ENCODE assay signal across 10 mouse cellular contexts in genomic region chrX:98348036-98348435, GRCm38 (mm10).
DNase-seq lines count a peak whose midpoint lies in the region; ATAC-seq lines count a peak whose summit lies in the region.
"Had no signal": no experiment of that assay in that cellular context is flagged by ENCODE, and none has a peak within 500 bp of the region (broad histone marks: within the 10 kb centered on the region; RNA-seq: fewer than 3 reads in every experiment).

No protein-coding gene starts in this region.

- no peaks in the 10 kb centered on the region; the same call in 1 of the 2 replicates for H3K27me3 ChIP-seq in kidney, embryonic 16.5 days (ENCODE audit: insufficient read depth, low read length)
- no peaks in the 10 kb centered on the region for H3K27me3 ChIP-seq in intestine, embryonic 16.5 days (replicated peaks; ENCODE audit: control insufficient read depth, insufficient read depth, low read length)
- H3K27me3 ChIP-seq in hindbrain, embryonic 11.5 days (ENCODE audit: control insufficient read depth, insufficient read depth, low read length): no peaks in the 10 kb centered on the region; the same call in 1 of the 2 replicates
- H3K27me3 ChIP-seq: limb, embryonic 13.5 days had no signal

- H3K36me3 ChIP-seq in kidney, embryonic 16.5 days (ENCODE audit: insufficient read depth, low read length): no peaks in the 10 kb centered on the region
- H3K36me3 ChIP-seq in intestine, embryonic 16.5 days (ENCODE audit: control insufficient read depth, insufficient read depth, low read length): no peaks in the 10 kb centered on the region
- H3K36me3 ChIP-seq in hindbrain, embryonic 11.5 days (ENCODE audit: control insufficient read depth, insufficient read depth, low read length): no peaks in the 10 kb centered on the region
- H3K36me3 ChIP-seq: limb, embryonic 13.5 days had no signal

- H3K27ac ChIP-seq in kidney, embryonic 16.5 days (ENCODE audit: low read length): no peak overlapping the region
- H3K27ac ChIP-seq in intestine, embryonic 16.5 days (ENCODE audit: low read length): no peak overlapping the region
- H3K27ac ChIP-seq in hindbrain, embryonic 11.5 days (ENCODE audit: low read depth, low read length): no peak overlapping the region
- H3K27ac ChIP-seq: limb, embryonic 13.5 days had no signal

- H3K9me3 ChIP-seq in kidney, embryonic 16.5 days (ENCODE audit: low read length): no peaks in the 10 kb centered on the region
- no peaks in the 10 kb centered on the region for H3K9me3 ChIP-seq in intestine, embryonic 16.5 days (ENCODE audit: control insufficient read depth, low read length)
- H3K9me3 ChIP-seq in hindbrain, embryonic 11.5 days (ENCODE audit: control insufficient read depth, low read length): no peaks in the 10 kb centered on the region
- H3K9me3 ChIP-seq: limb, embryonic 13.5 days had no signal

- no peak overlapping the region for H3K4me3 ChIP-seq in kidney, embryonic 16.5 days (ENCODE audit: low read length)
- H3K4me3 ChIP-seq in intestine, embryonic 16.5 days (ENCODE audit: low read length): no peak overlapping the region
- H3K4me3 ChIP-seq in hindbrain, embryonic 11.5 days (ENCODE audit: low read depth, low read length): no peak overlapping the region
- H3K4me3 ChIP-seq: limb, embryonic 13.5 days; myocyte had no signal

- peak; percentile 52 for DNase-seq in kidney, adult 11 months
- peak; percentile 8 for DNase-seq in adrenal gland, adult 8-10 months
- peak; percentile 70 for DNase-seq in gastrocnemius, postnatal 25 days
- DNase-seq in lung, postnatal 25 days (ENCODE audit: low spot score): peak; percentile 1
- no peak for DNase-seq in hindbrain, embryonic 11.5 days (ENCODE audit: low spot score)
- no peak for DNase-seq in thymus, postnatal 36 days

- WGBS in kidney, embryonic 16.5 days: 48% methylated on average over 4 of the region's 4 CpGs
- 50% methylated on average over 4 of the region's 4 CpGs for WGBS in intestine, embryonic 16.5 days
- 49% methylated on average over 4 of the region's 4 CpGs for whole genome bisulfite sequencing in hindbrain, embryonic 11.5 days

- no peak overlapping the region for H3K9ac ChIP-seq in kidney, embryonic 16.5 days (replicated peaks; ENCODE audit: low read length)
- no peak overlapping the region for H3K9ac ChIP-seq in intestine, embryonic 16.5 days (ENCODE audit: low read depth, low read length)
- no peak overlapping the region for H3K9ac ChIP-seq in hindbrain, embryonic 11.5 days (ENCODE audit: low read depth, low read length)
- H3K9ac ChIP-seq: limb, embryonic 13.5 days had no signal

- H3K4me2 ChIP-seq in kidney, embryonic 16.5 days (replicated peaks; ENCODE audit: low read depth, low read length): no peak overlapping the region
- H3K4me2 ChIP-seq in intestine, embryonic 16.5 days (ENCODE audit: low read depth, low read length): no peak overlapping the region
- H3K4me2 ChIP-seq in hindbrain, embryonic 11.5 days (replicated peaks; ENCODE audit: low read depth, low read length): no peak overlapping the region
- H3K4me2 ChIP-seq: limb, embryonic 13.5 days had no signal

- ATAC-seq in kidney, embryonic 16.5 days (ENCODE audit: low FRiP score, low TSS enrichment): no peak; the same call in 1 of the 2 replicates
- ATAC-seq in intestine, embryonic 16.5 days: no peak
- no peak for ATAC-seq in hindbrain, embryonic 11.5 days (ENCODE audit: low FRiP score)

- H3K4me1 ChIP-seq in kidney, embryonic 16.5 days (ENCODE audit: insufficient read depth, low read length): no peaks in the 10 kb centered on the region
- no peaks in the 10 kb centered on the region for H3K4me1 ChIP-seq in intestine, embryonic 16.5 days (ENCODE audit: control insufficient read depth, insufficient read depth, low read length)
- H3K4me1 ChIP-seq in hindbrain, embryonic 11.5 days (replicated peaks; ENCODE audit: control insufficient read depth, insufficient read depth, low read length): no peaks in the 10 kb centered on the region
- H3K4me1 ChIP-seq: limb, embryonic 13.5 days had no signal

Comparison
In these comparisons a context has a peak if more than half of its experiments do, and no peak if none do; other contexts are left out.
1. DNase-seq: peak in kidney, adult 11 months (single experiment), adrenal gland, adult 8-10 months (single experiment), gastrocnemius, postnatal 25 days (single experiment) and lung, postnatal 25 days (single experiment); none in hindbrain, embryonic 11.5 days (single experiment) and thymus, postnatal 36 days (0 of 2).